Mouse (Mus musculus) CH12.LX (cell line): ENCODE results near the gene Pde1c. TPM values are rescaled to one million over a fixed set of nuclear protein-coding genes. Genes with fewer than 3 reads are reported as not detected.

ENCODE experiments used
- DNase-seq: peaks from one replicate; pipeline ENCODE4 v3.0.0-alpha.2; 2013; ENCODE audit errors: extremely low read depth
- H3K27ac ChIP-seq: 2 replicates; pipeline ENCODE4 v1.5.1; 2012; ENCODE audit warnings: low read depth, mild to moderate bottlenecking, control low read depth, moderate library complexity; ENCODE audit not compliant: insufficient read depth
- H3K27me3 ChIP-seq: replicated peaks from 2 replicates; pipeline ENCODE3; 2012; ENCODE audit warnings: inconsistent platforms
- H3K36me3 ChIP-seq, 2 experiments: replicated peaks in 1 of 2; 2 replicates each; pipeline versions ENCODE3 to v1.6.1; 2012; ENCODE audit warnings: inconsistent platforms in 1 of 2, low read length in 1 of 2, mild to moderate bottlenecking in 1 of 2, mixed read lengths in 1 of 2, moderate library complexity in 1 of 2; ENCODE audit not compliant: control insufficient read depth in 1 of 2, insufficient read depth in 1 of 2
- H3K4me1 ChIP-seq, 2 experiments: 2 replicates each; pipeline ENCODE4 v1.6.1; 2012; ENCODE audit warnings: inconsistent platforms in 1 of 2, moderate library complexity in 1 of 2; ENCODE audit not compliant: insufficient read depth in 2 of 2, control insufficient read depth in 1 of 2
- H3K4me2 ChIP-seq: 2 replicates; pipeline ENCODE4 v1.6.1; 2012; ENCODE audit warnings: low read depth, mild to moderate bottlenecking, control low read depth; ENCODE audit not compliant: poor library complexity, insufficient read depth, severe bottlenecking
- H3K4me3 ChIP-seq, 3 experiments: fragments of 150-350 bp in 1 of 3; sonication (generic) in 1 of 3; replicated peaks in 1 of 3; 2 replicates each; pipeline versions ENCODE3 to v1.5.1; 2011 to 2012; ENCODE audit warnings: low read depth in 2 of 3, low read length in 2 of 3, mild to moderate bottlenecking in 2 of 3, moderate library complexity in 2 of 3, control low read depth in 1 of 3, improper control_type of control experiment in 1 of 3, inconsistent platforms in 1 of 3, mixed read lengths in 1 of 3; ENCODE audit not compliant: poor library complexity in 1 of 3
- H3K79me2 ChIP-seq: replicated peaks from 2 replicates; pipeline ENCODE4 v1.6.1; 2012; ENCODE audit warnings: mild to moderate bottlenecking, moderate library complexity; ENCODE audit not compliant: control insufficient read depth, poor library complexity, insufficient read depth, severe bottlenecking; ENCODE audit errors: extremely low read depth
- H3K9ac ChIP-seq: 2 replicates; pipeline ENCODE4 v1.6.1; 2012; ENCODE audit warnings: low read depth, mild to moderate bottlenecking, control low read depth, moderate library complexity; ENCODE audit not compliant: insufficient read depth
- H3K9me3 ChIP-seq: replicated peaks from 2 replicates; pipeline ENCODE3; 2012; ENCODE audit warnings: low read length, inconsistent platforms, mixed read lengths
- CHD1 ChIP-seq: IDR thresholded peaks from 2 replicates; pipeline ENCODE4 v1.6.1; 2012; ENCODE audit warnings: low read depth, low read length, improper control_type of control experiment, inconsistent platforms
- CHD2 ChIP-seq: IDR thresholded peaks from 2 replicates; pipeline ENCODE4 v1.6.1; 2011; ENCODE audit warnings: low read length, improper control_type of control experiment
- CTCF ChIP-seq, 2 experiments: IDR thresholded peaks in 1 of 2; conservative IDR thresholded peaks in 1 of 2; 2 replicates each; pipeline ENCODE4 v1.5.1; 2011 to 2012; ENCODE audit warnings: low read depth in 2 of 2, low read length in 2 of 2, improper control_type of control experiment in 1 of 2, inconsistent platforms in 1 of 2, mild to moderate bottlenecking in 1 of 2, moderate library complexity in 1 of 2
- E2F4 ChIP-seq: IDR thresholded peaks from 2 replicates; pipeline ENCODE4 v1.6.1; 2011; ENCODE audit warnings: low read depth, low read length, improper control_type of control experiment; ENCODE audit not compliant: insufficient replicate concordance
- ELF1 ChIP-seq: IDR thresholded peaks from 2 replicates; pipeline ENCODE4 v1.6.1; 2014; ENCODE audit warnings: low read depth, mild to moderate bottlenecking, inconsistent platforms, low read length, improper control_type of control experiment
- IRF4 ChIP-seq: IDR thresholded peaks from 2 replicates; pipeline ENCODE4 v1.6.1; 2014; ENCODE audit warnings: low read depth, mild to moderate bottlenecking, inconsistent platforms, low read length, improper control_type of control experiment
- JUN ChIP-seq: IDR thresholded peaks from 2 replicates; pipeline ENCODE4 v1.6.1; 2011; ENCODE audit warnings: low read depth, mild to moderate bottlenecking, low read length, improper control_type of control experiment, moderate library complexity; ENCODE audit not compliant: insufficient read depth
- KAT2A ChIP-seq: IDR thresholded peaks from 2 replicates; pipeline ENCODE4 v1.6.1; 2012; ENCODE audit warnings: low read length, improper control_type of control experiment, inconsistent platforms; ENCODE audit not compliant: insufficient replicate concordance
- MEF2A ChIP-seq: IDR thresholded peaks from 2 replicates; pipeline ENCODE4 v1.6.1; 2014; ENCODE audit warnings: low read depth, mild to moderate bottlenecking, inconsistent platforms, low read length, improper control_type of control experiment, borderline replicate concordance
- MYC ChIP-seq: IDR thresholded peaks from 2 replicates; pipeline ENCODE4 v1.6.1; 2011; ENCODE audit warnings: low read depth, mild to moderate bottlenecking, improper control_type of control experiment, low read length
- NELFE ChIP-seq: IDR thresholded peaks from 2 replicates; pipeline ENCODE4 v1.6.1; 2011; ENCODE audit warnings: low read depth, low read length, improper control_type of control experiment
- NRF1 ChIP-seq: IDR thresholded peaks from 2 replicates; pipeline ENCODE4 v1.6.1; 2014; ENCODE audit warnings: low read depth, mild to moderate bottlenecking, inconsistent platforms, low read length, improper control_type of control experiment, moderate library complexity
- POLR2AphosphoS2 ChIP-seq: IDR thresholded peaks from 2 replicates; pipeline ENCODE4 v1.6.1; 2011; ENCODE audit warnings: low read depth, low read length, improper control_type of control experiment
- RAD21 ChIP-seq: IDR thresholded peaks from 2 replicates; pipeline ENCODE4 v1.6.1; 2011; ENCODE audit warnings: low read depth, mild to moderate bottlenecking, low read length, improper control_type of control experiment, moderate library complexity
- SIN3A ChIP-seq: IDR thresholded peaks from 2 replicates; pipeline ENCODE4 v1.6.1; 2012; ENCODE audit warnings: low read length, improper control_type of control experiment, inconsistent platforms
- SMC3 ChIP-seq: IDR thresholded peaks from 2 replicates; pipeline ENCODE4 v1.6.1; 2011; ENCODE audit warnings: low read depth, low read length, improper control_type of control experiment
- TCF12 ChIP-seq: IDR thresholded peaks from 2 replicates; pipeline ENCODE4 v1.6.1; 2014; ENCODE audit warnings: low read depth, mild to moderate bottlenecking, inconsistent platforms, low read length, improper control_type of control experiment
- ZNF384 ChIP-seq: IDR thresholded peaks from 2 replicates; pipeline ENCODE4 v1.6.1; 2012; ENCODE audit warnings: low read depth, low read length, improper control_type of control experiment, inconsistent platforms
- dilution Hi-C: fragments of 300-500 bp; cut with MboI; formaldehyde crosslinking; loops from 2 replicates; pipeline ENCODE4 v1.14.3; 2020; ENCODE audit warnings: low sequenced_read_pairs; ENCODE audit not compliant: extremely low pct_unique_long_range_greater_than_20kb, extremely low pct_ligation_motif_present
- in situ Hi-C: fragments of 300-500 bp; cut with MboI; formaldehyde crosslinking; loops from 3 replicates; pipeline ENCODE4 v1.14.3; 2019; ENCODE audit warnings: low sequenced_read_pairs, low pct_ligation_motif_present, low pct_unique_long_range_greater_than_20kb, mixed read lengths
- polyA plus RNA-seq: library from polyadenylated mRNA; unstranded; fragments of >175 nt; gene quantifications from 2 replicates; pipeline ENCODE4 v1.2.1, GENCODE M21; 2012; ENCODE audit warnings: low read depth; ENCODE audit not compliant: insufficient read length
- total RNA-seq, 2 experiments: library from RNA; depleted of rRNA; stranded (reverse); fragments of 300-350 nt in 1 of 2; fragments of >200 nt in 1 of 2; gene quantifications; 2 replicates each; pipeline ENCODE4 v1.2.3; 2012 to 2014

Pde1c gene
- total and polyA plus RNA-seq, 3 experiments = 2.3 to 3.8 (median 2.4) TPM

GRCm38 (mm10) chr6:56063736-56064135 lies 505.2 kb downstream of the Pde1c start:
- Histone ChIP-seq H3K27ac (no peak overlapping the region), H3K4me2 (no peak overlapping the region), H3K4me3 (no peak overlapping the region), H3K9me3 (no peaks in the 10 kb centered on the region), H3K79me2 (no peaks in the 10 kb centered on the region), H3K27me3 (no peaks in the 10 kb centered on the region), H3K4me1 (no peaks in the 10 kb centered on the region), H3K36me3 (no peaks in the 10 kb centered on the region), H3K9ac (no peak overlapping the region)
- TF ChIP-seq SIN3A (no peak), TCF12 (no peak), E2F4 (no peak), JUN (no peak), SMC3 (no peak), POLR2AphosphoS2 (no peak), CHD1 (no peak), KAT2A (no peak), NELFE (no peak), MYC (no peak)
- DNase-seq = no peak
- dilution Hi-C loops = no loop called here
- in situ Hi-C loops = loop anchor here (25.0 kb wide), 2 partner anchors 424 to 549 kb away; no protein-coding TSS in a partner anchor

GRCm38 (mm10) chr6:56049104-56049503 lies 519.8 kb downstream of the Pde1c start:
- H3K4me3 ChIP-seq = no peak overlapping the region
- dilution Hi-C loops (no loop called here), in situ Hi-C loops (no loop called here)
- no peaks in the 10 kb centered on the region for H3K79me2 ChIP-seq
- no peaks in the 10 kb centered on the region for H3K9me3 ChIP-seq
- no peaks in the 10 kb centered on the region for H3K36me3 ChIP-seq
- no peak overlapping the region for H3K9ac ChIP-seq
- H3K4me2 ChIP-seq = peak overlapping the region; percentile 2; the same call in 1 of the 2 replicates
- H3K4me1 ChIP-seq = peaks cover 2 to 9% of the 10 kb centered on the region in 2 experiments; a peak in 3 of 4 replicates
- no peaks in the 10 kb centered on the region for H3K27me3 ChIP-seq
- TF ChIP-seq CTCF (conservative IDR thresholded peaks at IDR 0.05 in 1 of 2, IDR thresholded peaks at IDR 0.05 in 1 of 2; ENCODE audit: low read depth in 2 of 2, low read length in 2 of 2) = peak; percentile 54 to 78
- no peak for TF ChIP-seq MEF2A
- TF ChIP-seq RAD21 = peak; percentile 76
- no peak for TF ChIP-seq CHD2
- no peak for TF ChIP-seq ELF1
- peak; percentile 56 for TF ChIP-seq SMC3
- peak; percentile 42 for DNase-seq
- no peak overlapping the region for H3K27ac ChIP-seq

GRCm38 (mm10) chr6:56048580-56048979 lies 520.3 kb downstream of the Pde1c start:
- Histone ChIP-seq H3K4me3 (no peak overlapping the region), H3K79me2 (no peaks in the 10 kb centered on the region), H3K27ac (no peak overlapping the region), H3K9me3 (no peaks in the 10 kb centered on the region), H3K4me2 (no peak overlapping the region), H3K27me3 (no peaks in the 10 kb centered on the region), H3K36me3 (no peaks in the 10 kb centered on the region), H3K4me1 (peaks cover 2 to 9% of the 10 kb centered on the region in 2 experiments; a peak in 3 of 4 replicates), H3K9ac (no peak overlapping the region)
- in situ Hi-C loops = no loop called here
- no peak for DNase-seq
- TF ChIP-seq ZNF384 (no peak), NRF1 (peak; percentile 82), E2F4 (no peak), SMC3 (no peak), IRF4 (no peak)
- dilution Hi-C loops = no loop called here
